Comparison of ENCODE assay signal across 31 mouse cellular contexts in the genomic region with DNA sequence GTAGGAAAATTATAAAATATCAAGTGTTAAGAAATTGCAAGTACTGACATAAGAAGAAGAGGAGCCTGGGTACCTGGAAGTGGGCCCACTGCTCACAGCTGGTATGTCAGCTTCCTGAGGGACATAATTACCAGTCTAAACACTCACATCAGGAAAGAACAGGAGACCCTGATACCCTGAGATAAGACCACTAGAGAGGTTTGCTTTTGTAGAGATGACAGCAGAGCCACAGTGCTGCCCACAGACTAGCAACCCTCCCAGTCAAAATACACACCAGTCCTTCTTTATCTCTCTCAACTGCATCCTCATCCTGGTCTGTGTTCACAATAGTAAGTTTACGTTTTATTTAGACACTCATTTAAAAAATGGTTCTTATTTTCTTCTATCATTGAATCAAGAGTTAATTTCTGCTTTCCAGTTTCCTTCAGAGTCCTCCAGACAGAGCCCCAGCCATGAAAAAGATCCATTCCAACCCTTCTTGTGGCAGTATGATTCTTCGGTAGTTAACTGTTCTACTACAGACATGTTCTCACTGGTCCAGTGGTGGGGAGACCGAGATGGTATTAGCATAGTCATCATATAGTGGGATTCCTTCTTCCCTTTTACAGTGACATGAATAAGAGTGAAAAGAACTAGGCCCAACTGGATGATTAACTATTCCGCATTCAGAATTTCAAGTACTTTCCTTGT.
DNase-seq lines count a peak whose midpoint lies in the region; ATAC-seq lines count a peak whose summit lies in the region.
"Had no signal": no experiment of that assay in that cellular context is flagged by ENCODE, and none has a peak within 500 bp of the region (broad histone marks: within the 10 kb centered on the region; RNA-seq: fewer than 3 reads in every experiment).

No protein-coding gene starts in this region.

- H3K4me1 ChIP-seq in forebrain, embryonic 13.5 days = peaks cover 19% of the 10 kb centered on the region
- no peaks in the 10 kb centered on the region for H3K4me1 ChIP-seq in forebrain, embryonic 11.5 days (replicated peaks; ENCODE audit: control insufficient read depth, insufficient read depth, low read length)
- 0 out of 2 replicates have a peak, but pooled peaks cover 4% of the 10 kb centered on the region for H3K4me1 ChIP-seq in midbrain, embryonic 12.5 days
- H3K4me1 ChIP-seq in midbrain, embryonic 14.5 days (ENCODE audit: control insufficient read depth, insufficient read depth, low read length) = peaks cover 5% of the 10 kb centered on the region; the same call in 1 of the 2 replicates
- peaks cover 3% of the 10 kb centered on the region; the same call in 1 of the 2 replicates for H3K4me1 ChIP-seq in liver, embryonic 13.5 days (replicated peaks)
- no peaks in the 10 kb centered on the region for H3K4me1 ChIP-seq in limb, embryonic 10.5 days
- H3K4me1 ChIP-seq: embryonic facial prominence, embryonic 12.5 days; limb, embryonic 12.5 days; midbrain, embryonic 15.5 days had no signal

- DNase-seq in forebrain, embryonic 11.5 days (ENCODE audit: low spot score) = no peak
- DNase-seq in midbrain, embryonic 14.5 days = no peak
- peak; percentile 14 for DNase-seq in liver, embryonic 13.5 days
- no peak for DNase-seq in left cerebral cortex, adult 11 months (ENCODE audit: low spot score)
- no peak for DNase-seq in Muller cell, postnatal 12 days (ENCODE audit: inconsistent ontology term)
- no peak for DNase-seq in limb, embryonic 10.5 days (ENCODE audit: low spot score)
- DNase-seq: adrenal gland, adult 8-10 months; cerebellum, adult 11 months; cerebellum, adult 9-10 months; cerebellum, postnatal 36 days; embryo, embryonic 11 days; gastrocnemius, postnatal 10 days; heart, postnatal 14 days; kidney, adult 2 months; layer of hippocampus, postnatal 36 days; lung, adult 18-20 months; lung, postnatal 4 days; right cerebral cortex, postnatal 4 days; thymus, adult 2 months; thymus, postnatal 36 days had no signal

- H3K4me2 ChIP-seq in forebrain, embryonic 13.5 days = no peak overlapping the region
- no peak overlapping the region for H3K4me2 ChIP-seq in forebrain, embryonic 11.5 days (ENCODE audit: low read depth, low read length, severe bottlenecking)
- H3K4me2 ChIP-seq in midbrain, embryonic 12.5 days (replicated peaks) = no peak overlapping the region
- H3K4me2 ChIP-seq in midbrain, embryonic 14.5 days (ENCODE audit: low read length) = no peak overlapping the region
- no peak overlapping the region for H3K4me2 ChIP-seq in liver, embryonic 13.5 days
- H3K4me2 ChIP-seq: embryonic facial prominence, embryonic 12.5 days; limb, embryonic 12.5 days; midbrain, embryonic 15.5 days had no signal

- no peaks in the 10 kb centered on the region for H3K36me3 ChIP-seq in forebrain, embryonic 13.5 days (ENCODE audit: poor library complexity, severe bottlenecking)
- H3K36me3 ChIP-seq in forebrain, embryonic 11.5 days (ENCODE audit: control insufficient read depth, insufficient read depth, low read length) = no peaks in the 10 kb centered on the region
- H3K36me3 ChIP-seq in midbrain, embryonic 12.5 days = no peaks in the 10 kb centered on the region
- H3K36me3 ChIP-seq in midbrain, embryonic 14.5 days (ENCODE audit: control insufficient read depth, insufficient read depth, low read length) = no peaks in the 10 kb centered on the region
- no peaks in the 10 kb centered on the region for H3K36me3 ChIP-seq in liver, embryonic 13.5 days
- H3K36me3 ChIP-seq in limb, embryonic 10.5 days = no peaks in the 10 kb centered on the region
- H3K36me3 ChIP-seq: embryonic facial prominence, embryonic 12.5 days; limb, embryonic 12.5 days; midbrain, embryonic 15.5 days had no signal

- no peak overlapping the region for H3K4me3 ChIP-seq in forebrain, embryonic 13.5 days
- no peak overlapping the region for H3K4me3 ChIP-seq in forebrain, embryonic 11.5 days (ENCODE audit: low read depth, low read length)
- H3K4me3 ChIP-seq in midbrain, embryonic 12.5 days = no peak overlapping the region
- no peak overlapping the region for H3K4me3 ChIP-seq in midbrain, embryonic 14.5 days (replicated peaks; ENCODE audit: low read depth, low read length)
- no peak overlapping the region for H3K4me3 ChIP-seq in liver, embryonic 13.5 days (replicated peaks)
- H3K4me3 ChIP-seq in limb, embryonic 10.5 days = no peak overlapping the region
- H3K4me3 ChIP-seq: embryonic facial prominence, embryonic 12.5 days; limb, embryonic 12.5 days; midbrain, embryonic 15.5 days had no signal

- H3K9ac ChIP-seq in forebrain, embryonic 13.5 days = no peak overlapping the region
- no peak overlapping the region for H3K9ac ChIP-seq in forebrain, embryonic 11.5 days (ENCODE audit: low read length)
- H3K9ac ChIP-seq in midbrain, embryonic 12.5 days (replicated peaks) = no peak overlapping the region
- H3K9ac ChIP-seq in midbrain, embryonic 14.5 days (replicated peaks; ENCODE audit: low read length) = no peak overlapping the region
- H3K9ac ChIP-seq in liver, embryonic 13.5 days = no peak overlapping the region
- H3K9ac ChIP-seq: embryonic facial prominence, embryonic 12.5 days; limb, embryonic 12.5 days; midbrain, embryonic 15.5 days had no signal

- WGBS in forebrain, embryonic 13.5 days = 55% methylated on average over 4 of the region's 4 CpGs
- 85% methylated on average over 4 of the region's 4 CpGs for WGBS in forebrain, embryonic 11.5 days
- 82% methylated on average over 4 of the region's 4 CpGs for WGBS in midbrain, embryonic 12.5 days
- WGBS in midbrain, embryonic 14.5 days = 81% methylated on average over 4 of the region's 4 CpGs
- 22% methylated on average over 4 of the region's 4 CpGs for WGBS in liver, embryonic 13.5 days (ENCODE audit: insufficient replicate concordance)
- WGBS in limb, embryonic 10.5 days = 91% methylated on average over 4 of the region's 4 CpGs

- no peaks in the 10 kb centered on the region for H3K9me3 ChIP-seq in forebrain, embryonic 13.5 days (replicated peaks)
- no peaks in the 10 kb centered on the region for H3K9me3 ChIP-seq in forebrain, embryonic 11.5 days (ENCODE audit: control insufficient read depth, low read length)
- no peaks in the 10 kb centered on the region for H3K9me3 ChIP-seq in midbrain, embryonic 12.5 days
- H3K9me3 ChIP-seq in midbrain, embryonic 14.5 days (ENCODE audit: control insufficient read depth, low read length) = no peaks in the 10 kb centered on the region
- H3K9me3 ChIP-seq in liver, embryonic 13.5 days (replicated peaks) = no peaks in the 10 kb centered on the region
- H3K9me3 ChIP-seq in limb, embryonic 10.5 days (replicated peaks) = no peaks in the 10 kb centered on the region
- H3K9me3 ChIP-seq: embryonic facial prominence, embryonic 12.5 days; limb, embryonic 12.5 days; megakaryocyte, embryonic 14.5 days; midbrain, embryonic 15.5 days had no signal

- H3K27ac ChIP-seq in forebrain, embryonic 13.5 days = peak overlapping the region; percentile 35; the same call in 1 of the 2 replicates
- H3K27ac ChIP-seq in forebrain, embryonic 11.5 days (ENCODE audit: low read depth, low read length) = no peak overlapping the region
- H3K27ac ChIP-seq in midbrain, embryonic 12.5 days (replicated peaks) = no peak overlapping the region
- no peak overlapping the region for H3K27ac ChIP-seq in midbrain, embryonic 14.5 days (replicated peaks; ENCODE audit: low read depth, low read length)
- no peak overlapping the region for H3K27ac ChIP-seq in liver, embryonic 13.5 days
- no peak overlapping the region for H3K27ac ChIP-seq in limb, embryonic 10.5 days
- H3K27ac ChIP-seq: embryonic facial prominence, embryonic 12.5 days; kidney, postnatal 0 days; limb, embryonic 12.5 days; midbrain, embryonic 15.5 days; stomach, postnatal 0 days had no signal

- H3K27me3 ChIP-seq in forebrain, embryonic 13.5 days = no peaks in the 10 kb centered on the region
- H3K27me3 ChIP-seq in forebrain, embryonic 11.5 days (ENCODE audit: control insufficient read depth, insufficient read depth, low read length) = no peaks in the 10 kb centered on the region
- H3K27me3 ChIP-seq in midbrain, embryonic 12.5 days = no peaks in the 10 kb centered on the region
- no peaks in the 10 kb centered on the region for H3K27me3 ChIP-seq in midbrain, embryonic 14.5 days (ENCODE audit: control insufficient read depth, insufficient read depth, low read length)
- no peaks in the 10 kb centered on the region for H3K27me3 ChIP-seq in liver, embryonic 13.5 days
- H3K27me3 ChIP-seq in limb, embryonic 10.5 days (ENCODE audit: low read depth, poor library complexity, severe bottlenecking) = no peaks in the 10 kb centered on the region
- H3K27me3 ChIP-seq: CH12.LX; embryonic facial prominence, embryonic 12.5 days; limb, embryonic 12.5 days; megakaryocyte, embryonic 14.5 days; midbrain, embryonic 15.5 days had no signal

- peak; percentile 68 for ATAC-seq in forebrain, embryonic 13.5 days
- ATAC-seq in forebrain, embryonic 11.5 days (replicated peaks; ENCODE audit: low FRiP score) = no peak
- ATAC-seq in midbrain, embryonic 12.5 days (ENCODE audit: low FRiP score, low read depth) = 0 out of 2 replicates have a peak, but pooled peaks have one; percentile 34
- no peak for ATAC-seq in midbrain, embryonic 14.5 days (ENCODE audit: low FRiP score, low TSS enrichment)
- peak; percentile 79 for ATAC-seq in liver, embryonic 13.5 days (ENCODE audit: low read depth)
- ATAC-seq: hindbrain, embryonic 16.5 days; lung, postnatal 0 days; midbrain, embryonic 15.5 days had no signal

Comparison
In these comparisons a context has a peak if more than half of its experiments do, and no peak if none do; other contexts are left out.
1. ATAC-seq: peak in forebrain, embryonic 13.5 days (single experiment), midbrain, embryonic 12.5 days (single experiment) and liver, embryonic 13.5 days (single experiment); none in forebrain, embryonic 11.5 days (single experiment) and midbrain, embryonic 14.5 days (single experiment).